Mouse (Mus musculus): ENCODE results near the gene Krt90. TPM values are rescaled to one million over a fixed set of nuclear protein-coding genes. Genes with fewer than 3 reads are reported as not detected.

The Krt90 gene
- 0.06 and 0.08 TPM in 2 replicates for polyA plus RNA-seq (2014; fragmentation: Nextera tagmentation; extraction: Ambion mirVana)

DNA sequence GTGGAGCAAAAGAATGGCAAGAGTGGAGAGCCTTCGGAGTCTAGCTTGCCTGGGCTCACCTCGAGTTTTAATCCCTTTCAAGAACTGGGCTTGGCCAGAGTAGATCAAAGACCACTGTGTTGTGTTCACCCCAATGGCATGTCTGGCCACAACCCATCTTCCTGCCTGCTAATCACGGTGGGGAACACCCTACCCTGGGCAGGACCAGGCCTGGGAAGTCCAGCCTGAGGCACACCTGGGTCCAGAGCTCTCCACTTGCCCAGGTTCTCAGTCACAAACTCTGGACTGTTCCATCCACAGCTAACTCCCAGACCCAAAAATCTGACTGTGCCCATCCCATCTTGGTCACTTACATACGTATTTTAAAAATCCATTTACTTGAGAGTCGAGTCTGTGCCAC lies at the start of gene Krt90:
Gene Krt90 (minus strand): TSS at position 101 of the 400 bp plus-strand sequence.
- Histone ChIP-seq H3K27me3 (replicated peaks; ENCODE audit: control insufficient read depth, insufficient read depth, low read length) (no peaks in the 10 kb centered on the region; the same call in 1 of the 2 replicates), H3K27ac (ENCODE audit: low read depth, low read length) (no peak within 1 kb of the TSS), H3K9me3 (ENCODE audit: control insufficient read depth, low read length) (no peaks in the 10 kb centered on the region), H3K4me1 (replicated peaks; ENCODE audit: control insufficient read depth, insufficient read depth, low read length) (no peaks in the 10 kb centered on the region), H3K9ac (ENCODE audit: low read depth, low read length) (no peak within 1 kb of the TSS), H3K36me3 (ENCODE audit: control insufficient read depth, insufficient read depth, low read length) (no peaks in the 10 kb centered on the region), H3K4me3 (ENCODE audit: low read depth, low read length) (no peak within 1 kb of the TSS), H3K4me2 (no peak within 1 kb of the TSS)
- 57% methylated on average over 5 of the region's 5 CpGs for WGBS
- no peak for ATAC-seq (replicated peaks; ENCODE audit: low FRiP score)
- no peak for DNase-seq (ENCODE audit: low spot score)

DNA sequence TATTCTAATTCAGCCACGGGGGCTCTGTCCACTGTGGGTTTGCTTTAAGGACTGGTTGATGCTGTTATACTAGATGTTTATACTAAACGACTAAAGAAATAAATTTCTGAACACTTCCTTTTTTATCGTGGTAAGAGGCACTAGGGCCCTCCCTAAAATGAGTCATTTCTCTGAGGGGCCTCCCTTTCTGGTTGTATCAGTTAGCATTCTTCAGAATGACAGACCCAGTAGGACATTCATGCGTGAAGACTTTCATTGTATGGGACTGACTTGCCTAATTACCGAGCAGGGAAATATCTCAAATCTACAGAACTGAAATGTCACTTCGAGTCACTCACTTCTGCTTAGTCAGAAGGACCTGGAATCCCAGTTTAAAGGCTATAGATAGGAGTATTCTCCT lies 36.4 kb upstream of the Krt90 start:
- no peak for ATAC-seq (replicated peaks; ENCODE audit: low FRiP score)
- 65% methylated on average over 6 of the region's 6 CpGs for WGBS
- H3K27me3 ChIP-seq (replicated peaks; ENCODE audit: control insufficient read depth, insufficient read depth, low read length): no peaks in the 10 kb centered on the region

GRCm38 (mm10) chr15:101588216-101588615 lies 25.5 kb upstream of the Krt90 start:
- WGBS: 76% methylated on average over 10 of the region's 10 CpGs

More for the DNA sequence above, 36.4 kb upstream of the Krt90 start:
- Histone ChIP-seq H3K9ac (ENCODE audit: low read depth, low read length) (no peak overlapping the region), H3K9me3 (ENCODE audit: control insufficient read depth, low read length) (no peaks in the 10 kb centered on the region), H3K27ac (ENCODE audit: low read depth, low read length) (no peak overlapping the region), H3K4me3 (ENCODE audit: low read depth, low read length) (no peak overlapping the region), H3K36me3 (ENCODE audit: control insufficient read depth, insufficient read depth, low read length) (no peaks in the 10 kb centered on the region), H3K4me1 (replicated peaks; ENCODE audit: control insufficient read depth, insufficient read depth, low read length) (no peaks in the 10 kb centered on the region), H3K4me2 (no peak overlapping the region)
- DNase-seq (ENCODE audit: low spot score): no peak

GRCm38 (mm10) chr15:101584456-101584855 lies 21.7 kb upstream of the Krt90 start:
- Histone ChIP-seq H3K4me2 (no peak overlapping the region), H3K36me3 (ENCODE audit: control insufficient read depth, insufficient read depth, low read length) (no peaks in the 10 kb centered on the region), H3K9ac (ENCODE audit: low read depth, low read length) (no peak overlapping the region), H3K27me3 (replicated peaks; ENCODE audit: control insufficient read depth, insufficient read depth, low read length) (no peaks in the 10 kb centered on the region), H3K4me1 (replicated peaks; ENCODE audit: control insufficient read depth, insufficient read depth, low read length) (no peaks in the 10 kb centered on the region), H3K27ac (ENCODE audit: low read depth, low read length) (no peak overlapping the region), H3K9me3 (ENCODE audit: control insufficient read depth, low read length) (no peaks in the 10 kb centered on the region), H3K4me3 (ENCODE audit: low read depth, low read length) (no peak overlapping the region)
- DNase-seq (ENCODE audit: low spot score) (no peak), ATAC-seq (replicated peaks; ENCODE audit: low FRiP score) (no peak)
- WGBS: 28% methylated on average over 2 of the region's 2 CpGs

More at GRCm38 (mm10) chr15:101588216-101588615, 25.5 kb upstream of the Krt90 start:
- ATAC-seq (replicated peaks; ENCODE audit: low FRiP score) (no peak), DNase-seq (ENCODE audit: low spot score) (no peak)
- Histone ChIP-seq H3K9ac (ENCODE audit: low read depth, low read length) (no peak overlapping the region), H3K9me3 (ENCODE audit: control insufficient read depth, low read length) (no peaks in the 10 kb centered on the region), H3K4me1 (replicated peaks; ENCODE audit: control insufficient read depth, insufficient read depth, low read length) (no peaks in the 10 kb centered on the region), H3K27ac (ENCODE audit: low read depth, low read length) (no peak overlapping the region), H3K4me3 (ENCODE audit: low read depth, low read length) (no peak overlapping the region), H3K4me2 (no peak overlapping the region), H3K27me3 (replicated peaks; ENCODE audit: control insufficient read depth, insufficient read depth, low read length) (no peaks in the 10 kb centered on the region), H3K36me3 (ENCODE audit: control insufficient read depth, insufficient read depth, low read length) (no peaks in the 10 kb centered on the region)

GRCm38 (mm10) chr15:101583211-101583965 lies 20.6 kb upstream of the Krt90 start:
- no peak overlapping the region for H3K4me3 ChIP-seq (ENCODE audit: low read depth, low read length)
- H3K4me2 ChIP-seq: no peak overlapping the region
- no peak overlapping the region for H3K9ac ChIP-seq (ENCODE audit: low read depth, low read length)
- no peaks in the 10 kb centered on the region for H3K9me3 ChIP-seq (ENCODE audit: control insufficient read depth, low read length)
- no peak overlapping the region for H3K27ac ChIP-seq (ENCODE audit: low read depth, low read length)
- ATAC-seq (replicated peaks; ENCODE audit: low FRiP score) (no peak), DNase-seq (ENCODE audit: low spot score) (no peak)
- H3K27me3 ChIP-seq (replicated peaks; ENCODE audit: control insufficient read depth, insufficient read depth, low read length): no peaks in the 10 kb centered on the region
- WGBS: 69% methylated on average over 8 of the region's 8 CpGs
- H3K36me3 ChIP-seq (ENCODE audit: control insufficient read depth, insufficient read depth, low read length): no peaks in the 10 kb centered on the region
- H3K4me1 ChIP-seq (replicated peaks; ENCODE audit: control insufficient read depth, insufficient read depth, low read length): no peaks in the 10 kb centered on the region

- no peaks in the 10 kb centered on the region for H3K9me3 ChIP-seq (ENCODE audit: control insufficient read depth, low read length)
- DNase-seq (ENCODE audit: low spot score) (no peak), ATAC-seq (replicated peaks; ENCODE audit: low FRiP score) (no peak)
- no peak overlapping the region for H3K27ac ChIP-seq (ENCODE audit: low read depth, low read length)
- no peak overlapping the region for H3K4me2 ChIP-seq
- H3K4me1 ChIP-seq (replicated peaks; ENCODE audit: control insufficient read depth, insufficient read depth, low read length): no peaks in the 10 kb centered on the region
- no peaks in the 10 kb centered on the region for H3K36me3 ChIP-seq (ENCODE audit: control insufficient read depth, insufficient read depth, low read length)
- 72% methylated on average over 3 of the region's 3 CpGs for WGBS
- no peaks in the 10 kb centered on the region for H3K27me3 ChIP-seq (replicated peaks; ENCODE audit: control insufficient read depth, insufficient read depth, low read length)
- no peak overlapping the region for H3K9ac ChIP-seq (ENCODE audit: low read depth, low read length)
- H3K4me3 ChIP-seq (ENCODE audit: low read depth, low read length): no peak overlapping the region
These were observed 19.0 kb upstream of the Krt90 start for GRCm38 (mm10) chr15:101581701-101582100.

DNA sequence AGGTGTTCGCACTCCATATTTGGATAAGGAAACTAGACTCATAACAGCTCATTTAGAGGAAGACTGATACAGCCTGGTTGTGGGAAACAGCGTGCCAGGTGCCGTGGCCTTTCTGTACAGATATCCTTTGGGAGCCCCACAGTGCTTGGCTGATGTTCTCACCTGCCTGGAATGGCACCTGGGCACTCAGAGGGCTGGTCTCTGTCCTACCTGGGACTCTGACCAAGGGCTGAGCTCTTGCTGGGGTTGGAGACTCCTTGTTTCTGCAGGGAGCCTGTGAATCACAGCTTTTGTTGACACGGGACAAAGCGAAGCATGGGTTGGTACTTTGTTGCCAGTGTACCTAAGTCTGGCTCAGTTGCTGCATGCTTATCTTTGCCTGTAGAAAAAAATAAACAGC lies 12.8 kb upstream of the Krt90 start:
- Histone ChIP-seq H3K9me3 (ENCODE audit: control insufficient read depth, low read length) (no peaks in the 10 kb centered on the region), H3K4me1 (replicated peaks; ENCODE audit: control insufficient read depth, insufficient read depth, low read length) (no peaks in the 10 kb centered on the region), H3K27ac (ENCODE audit: low read depth, low read length) (no peak overlapping the region), H3K27me3 (replicated peaks; ENCODE audit: control insufficient read depth, insufficient read depth, low read length) (no peaks in the 10 kb centered on the region), H3K4me2 (no peak overlapping the region), H3K36me3 (ENCODE audit: control insufficient read depth, insufficient read depth, low read length) (no peaks in the 10 kb centered on the region), H3K9ac (ENCODE audit: low read depth, low read length) (no peak overlapping the region), H3K4me3 (ENCODE audit: low read depth, low read length) (no peak overlapping the region)
- ATAC-seq (replicated peaks; ENCODE audit: low FRiP score) (no peak), DNase-seq (ENCODE audit: low spot score) (no peak)
- WGBS: 67% methylated on average over 5 of the region's 5 CpGs

DNA sequence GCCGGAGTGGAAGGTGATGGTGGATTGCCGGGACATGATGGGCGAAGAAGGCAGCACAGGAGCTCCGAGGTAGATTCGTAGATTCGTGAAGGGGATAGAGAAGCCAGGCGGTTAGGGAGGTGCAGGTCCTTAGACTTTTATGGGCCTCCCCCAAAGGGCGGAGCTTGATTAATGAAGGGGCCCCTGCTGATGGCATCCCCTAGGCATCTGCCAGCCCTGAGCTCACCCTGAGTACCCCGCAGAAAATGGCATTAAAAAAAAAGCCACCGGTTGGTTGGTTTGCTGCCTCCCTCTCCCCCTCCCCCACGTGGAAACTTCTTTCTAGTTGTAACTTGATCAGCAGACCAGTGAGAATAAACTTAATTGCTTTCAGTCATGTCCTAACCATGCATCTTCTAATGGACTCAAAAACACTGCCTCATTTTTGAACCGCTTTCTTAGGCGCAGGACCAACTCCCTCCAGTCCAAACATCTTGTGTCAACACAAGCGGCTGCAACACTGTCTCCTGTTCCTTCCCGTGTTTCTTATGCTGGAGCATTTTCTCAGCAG lies 11.1 kb upstream of the Krt90 start, which contains the start of gene Krt75:
Gene Krt75 (minus strand): TSS at position 109 of the 550 bp plus-strand sequence.
- no peaks in the 10 kb centered on the region for H3K4me1 ChIP-seq (replicated peaks; ENCODE audit: control insufficient read depth, insufficient read depth, low read length)
- no peak for DNase-seq (ENCODE audit: low spot score)
- WGBS: 61% methylated on average over 15 of the region's 15 CpGs
- no peak within 1 kb of the TSS for H3K9ac ChIP-seq (ENCODE audit: low read depth, low read length)
- no peaks in the 10 kb centered on the region for H3K9me3 ChIP-seq (ENCODE audit: control insufficient read depth, low read length)
- no peaks in the 10 kb centered on the region for H3K27me3 ChIP-seq (replicated peaks; ENCODE audit: control insufficient read depth, insufficient read depth, low read length)
- no peak within 1 kb of the TSS for H3K4me2 ChIP-seq
- no peak within 1 kb of the TSS for H3K27ac ChIP-seq (ENCODE audit: low read depth, low read length)
- H3K36me3 ChIP-seq (ENCODE audit: control insufficient read depth, insufficient read depth, low read length): no peaks in the 10 kb centered on the region
- ATAC-seq (replicated peaks; ENCODE audit: low FRiP score): no peak
- H3K4me3 ChIP-seq (ENCODE audit: low read depth, low read length): no peak within 1 kb of the TSS

DNA sequence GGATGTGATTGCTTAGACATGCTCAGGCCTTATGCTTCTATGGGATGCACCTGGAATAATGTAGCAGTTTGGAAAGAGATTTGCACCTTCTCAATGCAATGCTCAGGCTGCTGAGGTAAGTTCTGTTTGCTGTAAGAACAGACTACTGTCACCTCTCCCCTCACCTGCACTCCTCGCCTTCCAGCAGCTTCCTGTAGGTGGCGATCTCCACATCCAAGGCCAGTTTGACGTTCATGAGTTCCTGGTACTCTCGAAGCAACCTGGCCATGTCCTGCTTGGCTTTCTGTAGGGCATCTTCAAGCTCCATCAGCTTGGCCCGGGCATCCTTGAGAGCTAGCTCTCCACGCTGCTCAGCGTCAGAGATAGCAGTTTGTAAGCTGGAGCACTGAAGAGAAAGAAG lies 5.0 kb upstream of the Krt90 start:
- no peaks in the 10 kb centered on the region for H3K27me3 ChIP-seq (replicated peaks; ENCODE audit: control insufficient read depth, insufficient read depth, low read length)
- WGBS: 36% methylated on average over 7 of the region's 7 CpGs
- no peak overlapping the region for H3K4me3 ChIP-seq (ENCODE audit: low read depth, low read length)
- no peaks in the 10 kb centered on the region for H3K36me3 ChIP-seq (ENCODE audit: control insufficient read depth, insufficient read depth, low read length)
- H3K27ac ChIP-seq (ENCODE audit: low read depth, low read length): no peak overlapping the region
- H3K9ac ChIP-seq (ENCODE audit: low read depth, low read length): no peak overlapping the region
- no peaks in the 10 kb centered on the region for H3K9me3 ChIP-seq (ENCODE audit: control insufficient read depth, low read length)
- no peak overlapping the region for H3K4me2 ChIP-seq
- no peaks in the 10 kb centered on the region for H3K4me1 ChIP-seq (replicated peaks; ENCODE audit: control insufficient read depth, insufficient read depth, low read length)
- no peak for DNase-seq (ENCODE audit: low spot score)
- ATAC-seq (replicated peaks; ENCODE audit: low FRiP score): no peak

All from liver, embryonic 11.5 days (tissue).